Mouse (Mus musculus) brain, embryonic 14.5 days (tissue): ENCODE measurements around the gene Otud6a. TPM values are rescaled to one million over a fixed set of nuclear protein-coding genes. Genes with fewer than 3 reads are reported as not detected.

Source experiments
- DNase-seq: peaks from one replicate; pipeline ENCODE4 v3.0.0-alpha.2; 2011; ENCODE audit warnings: low read depth
- CTCF ChIP-seq: fragments of 200-500 bp; IDR thresholded peaks from 2 replicates; pipeline ENCODE4 v1.5.1; 2012; ENCODE audit warnings: inconsistent platforms, mild to moderate bottlenecking, moderate library complexity, borderline replicate concordance; ENCODE audit not compliant: insufficient read depth, insufficient read length; ENCODE audit errors: extremely low read depth
- POLR2A ChIP-seq: fragments of 200-500 bp; IDR thresholded peaks from 2 replicates; pipeline ENCODE4 v1.6.1; 2012; ENCODE audit warnings: mild to moderate bottlenecking, inconsistent platforms, borderline replicate concordance; ENCODE audit not compliant: poor library complexity, insufficient read depth, insufficient read length, severe bottlenecking; ENCODE audit errors: extremely low read depth
- polyA plus RNA-seq: library from polyadenylated mRNA; depleted of rRNA; stranded (reverse); fragments of >200 nt; gene quantifications from 2 replicates; pipeline ENCODE4 v1.2.3, GENCODE M21; 2012; rRNA removed

Otud6a gene
- polyA plus RNA-seq, 1 experiment, result not detected

DNA sequence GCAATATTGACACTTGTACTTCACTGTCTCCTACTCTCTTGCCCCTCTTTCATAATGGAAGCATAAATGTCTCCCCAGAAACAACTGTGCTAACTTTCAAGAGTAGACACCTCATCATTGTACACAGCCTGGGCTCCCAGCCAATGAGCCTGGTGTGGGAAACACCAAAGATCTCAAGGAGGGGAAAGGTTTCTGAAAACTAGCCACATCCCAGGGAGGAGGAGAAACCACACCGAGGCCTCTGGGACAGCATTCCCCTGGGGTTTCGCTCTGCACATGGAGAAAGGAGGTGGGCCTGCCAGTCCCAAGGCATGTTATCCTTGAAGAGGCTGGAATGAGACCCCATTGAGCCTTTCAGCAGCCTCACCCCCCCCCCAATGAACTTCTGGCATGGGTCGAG is 41.3 kb downstream of the Otud6a start:
- DNase-seq, result no peak

DNA sequence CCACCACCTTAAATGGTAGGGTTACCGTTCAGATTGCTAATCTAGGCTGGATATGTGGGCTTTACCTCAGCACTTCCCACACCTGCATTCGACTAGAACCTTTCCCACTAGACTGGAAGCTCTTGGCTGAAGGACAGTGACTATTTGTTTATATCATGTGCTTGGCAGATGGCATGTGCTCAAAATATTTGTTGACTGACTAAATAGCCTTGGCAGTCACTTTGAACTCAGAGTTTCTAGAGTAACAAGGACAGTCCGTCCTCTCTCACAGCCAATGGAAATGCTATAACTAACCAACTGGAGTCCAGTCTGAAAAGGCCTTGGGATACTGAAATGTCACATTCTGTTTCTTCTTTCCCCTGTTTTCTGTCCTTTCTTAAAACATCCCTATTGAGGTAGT is 42.7 kb downstream of the Otud6a start:
- no peak for TF ChIP-seq CTCF
- no peak for TF ChIP-seq POLR2A
- DNase-seq, result no peak

More for the DNA sequence above, 41.3 kb downstream of the Otud6a start:
- no peak for TF ChIP-seq CTCF
- no peak for TF ChIP-seq POLR2A

DNA sequence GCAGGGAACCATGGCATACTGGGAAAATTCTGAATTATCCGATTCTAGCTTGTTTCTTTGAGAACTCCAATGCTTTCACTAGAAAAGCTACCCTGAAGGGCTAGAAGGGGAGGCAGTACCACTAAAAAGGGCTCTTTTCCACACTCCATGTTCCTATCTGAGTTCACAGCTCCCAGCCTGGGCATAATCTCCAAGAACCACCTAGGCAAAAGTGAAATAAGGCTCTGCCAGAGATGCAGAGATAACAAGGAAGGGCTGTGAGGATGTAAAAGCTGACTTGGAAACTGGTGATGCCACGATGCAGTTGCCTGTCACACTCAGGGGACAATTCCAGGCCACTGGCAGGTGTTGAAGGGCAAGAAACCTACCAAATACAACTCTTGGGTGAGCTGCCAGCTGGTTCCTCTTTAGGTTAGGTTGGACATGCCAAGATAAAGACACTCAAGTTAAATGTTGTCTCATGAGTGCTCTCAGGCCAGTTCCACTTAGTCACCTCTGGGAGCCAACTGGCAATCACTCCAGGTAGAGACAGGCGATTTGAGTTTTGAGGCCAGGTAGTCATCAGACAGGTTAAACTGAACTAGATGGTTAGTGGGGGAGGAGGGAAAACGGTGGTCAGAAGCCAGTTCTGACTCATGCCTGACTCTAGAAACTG is 46.9 kb downstream of the Otud6a start:
- TF ChIP-seq POLR2A, result no peak
- TF ChIP-seq CTCF, result no peak
- no peak for DNase-seq

Other genes with a start within 250 kb of the Otud6a start
- 0.25 and 0.34 TPM in 2 replicates for gene Awat2, start 13.7 kb downstream of the Otud6a start, polyA plus RNA-seq
- 46.1 and 46.8 TPM in 2 replicates for gene Igbp1, start 65.3 kb downstream of the Otud6a start, polyA plus RNA-seq
- gene Dgat2l6, start 95.8 kb downstream of the Otud6a start, polyA plus RNA-seq, result not detected in 2 replicates
- gene Awat1, start 143.2 kb downstream of the Otud6a start, polyA plus RNA-seq, result not detected in 2 replicates
- gene P2ry4, start 165.9 kb downstream of the Otud6a start, polyA plus RNA-seq, result 0.05 and 0.11 TPM in 2 replicates
- gene Arr3, start 176.5 kb downstream of the Otud6a start, polyA plus RNA-seq, result 0.22 TPM in 1 of 2 replicates, not detected in the other
- gene Kif4, start 196.7 kb downstream of the Otud6a start, polyA plus RNA-seq, result 7.9 and 11.2 TPM in 2 replicates
- 51.0 and 51.3 TPM in 2 replicates for gene Pdzd11, start 197.6 kb downstream of the Otud6a start, polyA plus RNA-seq